Mouse (Mus musculus) cortical plate, adult 2 months (tissue): ENCODE measurements at regions not wholly inside any gene's neighbourhood (a gene's known extent, or its start where the extent isn't known, plus 50 kb on each side); places are given as distances from the start of the nearest gene placed in this dataset.

Experiments
- CTCF ChIP-seq: fragments of 200-500 bp; IDR thresholded peaks from 2 replicates; pipeline ENCODE4 v1.5.1; 2011; ENCODE audit warnings: mild to moderate bottlenecking, control low read depth, low read length; ENCODE audit not compliant: insufficient read depth; ENCODE audit errors: extremely low read depth
- POLR2A ChIP-seq: fragments of 200-500 bp; IDR thresholded peaks from 2 replicates; pipeline ENCODE4 v1.6.1; 2011; ENCODE audit warnings: mild to moderate bottlenecking, low read length, control low read depth; ENCODE audit not compliant: insufficient read depth; ENCODE audit errors: extremely low read depth

DNA sequence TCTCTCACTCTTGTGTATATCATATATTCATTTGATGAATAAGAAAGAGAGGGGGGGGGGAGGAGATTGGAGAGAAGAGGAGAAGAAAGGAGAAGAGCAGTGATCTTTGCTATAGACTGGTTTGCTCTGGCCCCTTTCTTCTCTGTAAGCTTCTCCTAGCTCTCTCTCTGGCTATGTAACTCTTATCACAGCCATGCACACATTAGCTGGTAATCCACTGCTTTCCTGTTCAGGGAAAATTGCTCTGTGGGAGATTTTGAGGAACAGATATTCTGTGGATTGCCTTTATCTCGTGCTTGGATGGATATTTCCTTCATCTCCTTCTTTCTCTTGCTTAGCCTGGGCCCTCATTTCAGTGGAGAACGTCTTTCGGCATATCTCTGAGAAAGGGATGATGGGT lies 131.4 kb upstream of the Fam3c start:
- TF ChIP-seq POLR2A, result no peak
- TF ChIP-seq CTCF, result no peak
